Mouse (Mus musculus) brain, embryonic 14.5 days (tissue): ENCODE measurements around the gene Sik3.

ENCODE experiments used
- CTCF ChIP-seq: fragments of 200-500 bp; IDR thresholded peaks from 2 replicates; pipeline ENCODE4 v1.5.1; 2012; ENCODE audit warnings: inconsistent platforms, mild to moderate bottlenecking, moderate library complexity, borderline replicate concordance; ENCODE audit not compliant: insufficient read depth, insufficient read length; ENCODE audit errors: extremely low read depth
- POLR2A ChIP-seq: fragments of 200-500 bp; IDR thresholded peaks from 2 replicates; pipeline ENCODE4 v1.6.1; 2012; ENCODE audit warnings: mild to moderate bottlenecking, inconsistent platforms, borderline replicate concordance; ENCODE audit not compliant: poor library complexity, insufficient read depth, insufficient read length, severe bottlenecking; ENCODE audit errors: extremely low read depth

DNA sequence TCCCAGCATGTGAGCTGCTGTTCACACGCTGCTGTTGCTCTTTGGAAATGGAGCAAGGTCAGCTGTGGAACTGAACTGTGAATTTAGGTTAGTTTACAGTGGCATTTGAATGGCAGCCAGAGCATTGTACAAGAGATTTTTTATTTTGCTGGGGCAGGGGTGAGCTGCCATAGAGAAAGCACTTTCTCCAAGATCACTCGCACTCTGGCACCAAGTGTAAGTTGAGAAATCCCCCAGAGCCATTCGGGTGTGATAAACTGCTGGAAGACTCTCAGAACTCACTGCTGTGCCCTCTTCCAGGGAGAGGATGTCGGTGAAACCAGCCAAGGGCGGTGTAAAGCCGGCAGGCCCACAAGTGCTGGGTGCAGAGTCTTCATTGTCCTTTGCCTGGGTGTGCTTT, 126.2 kb downstream of the Sik3 start:
- no peak for TF ChIP-seq CTCF
- no peak for TF ChIP-seq POLR2A
